Mouse (Mus musculus): ENCODE measurements around the gene Spock2.
"Not testable (repeated sequence)": the region's sequence is repeated elsewhere in the genome, so short reads cannot be mapped to it uniquely, and the experiment has no call there.

The Spock2 gene

GRCm38 (mm10) chr10:60147510-60148047 lies 41.6 kb downstream of the Spock2 start:
- peak; percentile 75 for DNase-seq (ENCODE audit: low read depth, low spot score)

- DNase-seq (ENCODE audit: low read depth, low spot score) = peak; percentile 92
Observed at GRCm38 (mm10) chr10:60148087-60148486, 42.1 kb downstream of the Spock2 start.

GRCm38 (mm10) chr10:60151107-60151663 lies 45.2 kb downstream of the Spock2 start:
- DNase-seq (ENCODE audit: low read depth, low spot score) = no peak

GRCm38 (mm10) chr10:60156016-60156415 lies 50.0 kb downstream of the Spock2 start:
- DNase-seq (ENCODE audit: low read depth, low spot score) = no peak

GRCm38 (mm10) chr10:60158144-60158543 lies 52.1 kb downstream of the Spock2 start:
- no peak for DNase-seq (ENCODE audit: low read depth, low spot score)

- DNase-seq (ENCODE audit: low read depth, low spot score) = not testable (repeated sequence)
Observed at GRCm38 (mm10) chr10:60161397-60161796, 55.4 kb downstream of the Spock2 start.

- DNase-seq (ENCODE audit: low read depth, low spot score) = peak; percentile 48
Observed at GRCm38 (mm10) chr10:60162184-60162972, 56.4 kb downstream of the Spock2 start.

- no peak for DNase-seq (ENCODE audit: low read depth, low spot score)
Observed at GRCm38 (mm10) chr10:60162973-60163255, 56.9 kb downstream of the Spock2 start.

- no peak for DNase-seq (ENCODE audit: low read depth, low spot score)
Observed at GRCm38 (mm10) chr10:60164869-60165268, 58.9 kb downstream of the Spock2 start.

- peak; percentile 86 for DNase-seq (ENCODE audit: low read depth, low spot score)
Observed at GRCm38 (mm10) chr10:60166068-60166467, 60.0 kb downstream of the Spock2 start.

GRCm38 (mm10) chr10:60168306-60168705 lies 62.3 kb downstream of the Spock2 start:
- DNase-seq (ENCODE audit: low read depth, low spot score) = no peak

- no peak for DNase-seq (ENCODE audit: low read depth, low spot score)
Observed at GRCm38 (mm10) chr10:60168960-60169359, 62.9 kb downstream of the Spock2 start.

GRCm38 (mm10) chr10:60170326-60171089 lies 64.5 kb downstream of the Spock2 start:
- peak; percentile 68 for DNase-seq (ENCODE audit: low read depth, low spot score)

GRCm38 (mm10) chr10:60171368-60171767 lies 65.3 kb downstream of the Spock2 start:
- DNase-seq (ENCODE audit: low read depth, low spot score) = no peak

- DNase-seq (ENCODE audit: low read depth, low spot score) = no peak
Observed at GRCm38 (mm10) chr10:60172306-60172705, 66.3 kb downstream of the Spock2 start.

- DNase-seq (ENCODE audit: low read depth, low spot score) = no peak
Observed at GRCm38 (mm10) chr10:60173035-60173434, 67.0 kb downstream of the Spock2 start.

GRCm38 (mm10) chr10:60174506-60174905 lies 68.5 kb downstream of the Spock2 start:
- no peak for DNase-seq (ENCODE audit: low read depth, low spot score)

GRCm38 (mm10) chr10:60175306-60175705 lies 69.3 kb downstream of the Spock2 start:
- peak; percentile 82 for DNase-seq (ENCODE audit: low read depth, low spot score)
